Mouse (Mus musculus): ENCODE results near the gene Wars2.

The Wars2 gene

GRCm38 (mm10) chr3:99277973-99278580 lies 137.2 kb downstream of the Wars2 start:
- DNase-seq, result no peak

GRCm38 (mm10) chr3:99279718-99280117 lies 138.8 kb downstream of the Wars2 start:
- no peak for DNase-seq

- no peak for DNase-seq
Observed at GRCm38 (mm10) chr3:99281453-99281852, 140.6 kb downstream of the Wars2 start.

DNA sequence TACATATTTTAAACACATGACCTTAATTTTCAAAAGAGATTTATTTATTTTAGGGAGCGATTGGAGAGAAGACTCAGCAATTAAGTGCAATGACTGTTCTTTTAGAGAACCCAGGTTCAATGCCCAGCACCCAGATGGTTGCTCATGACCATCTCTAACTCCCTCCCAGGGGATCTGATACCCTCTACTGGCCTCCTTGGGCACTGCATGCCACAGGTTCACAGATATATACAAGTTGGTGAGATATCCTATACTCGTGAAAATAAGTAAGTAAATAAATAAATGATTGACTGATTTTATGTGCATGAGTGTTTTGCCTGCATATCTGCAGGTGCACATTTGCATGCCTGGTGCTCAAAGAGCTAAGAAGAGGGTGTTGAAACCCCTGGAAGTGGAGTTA lies 147.4 kb downstream of the Wars2 start:
- DNase-seq, result peak; percentile 18 to 23

All from thymus, postnatal 36 days (tissue).